Mouse (Mus musculus) heart, embryonic 11.5 days (tissue): Measurements from ENCODE around the gene Kpna2. TPM values are rescaled to one million over a fixed set of nuclear protein-coding genes. Genes with fewer than 3 reads are reported as not detected.
"Not testable (repeated sequence)": the region's sequence is repeated elsewhere in the genome, so short reads cannot be mapped to it uniquely, and the experiment has no call there.

Experiments used
- ATAC-seq: fragments of 200-750 bp; cut with Nextera tagmentation; replicated peaks from 2 replicates; pipeline ENCODE4 v1.8.0; 2017; ENCODE audit warnings: moderate library complexity; ENCODE audit not compliant: insufficient number of reproducible peaks, low FRiP score, low TSS enrichment
- H3K27ac ChIP-seq: fragments of 300-500 bp; sonication (generic); 2 replicates; pipeline ENCODE4 v1.5.1; 2014; ENCODE audit warnings: mild to moderate bottlenecking, low read depth, low read length
- H3K27me3 ChIP-seq: fragments of 300-500 bp; sonication (generic); 2 replicates; pipeline ENCODE4 v1.6.1; 2014; ENCODE audit warnings: mild to moderate bottlenecking, low read length, mixed read lengths; ENCODE audit not compliant: control insufficient read depth, insufficient read depth
- H3K36me3 ChIP-seq: fragments of 300-500 bp; sonication (generic); 2 replicates; pipeline ENCODE4 v1.6.1; 2014; ENCODE audit warnings: mild to moderate bottlenecking, low read length, moderate library complexity, mixed read lengths; ENCODE audit not compliant: control insufficient read depth, insufficient read depth
- H3K4me1 ChIP-seq: fragments of 300-500 bp; sonication (generic); 2 replicates; pipeline ENCODE4 v1.6.1; 2014; ENCODE audit warnings: low read length; ENCODE audit not compliant: control insufficient read depth, insufficient read depth
- H3K4me2 ChIP-seq: fragments of 300-500 bp; sonication (generic); 2 replicates; pipeline ENCODE4 v1.6.1; 2014; ENCODE audit warnings: mild to moderate bottlenecking, moderate library complexity
- H3K4me3 ChIP-seq: fragments of 300-500 bp; sonication (generic); 2 replicates; pipeline ENCODE4 v1.5.1; 2014; ENCODE audit warnings: low read depth, low read length
- H3K9ac ChIP-seq: fragments of 300-500 bp; sonication (generic); 2 replicates; pipeline ENCODE4 v1.6.1; 2014; ENCODE audit warnings: mild to moderate bottlenecking, low read depth, low read length, moderate library complexity
- H3K9me3 ChIP-seq: fragments of 300-500 bp; sonication (generic); replicated peaks from 2 replicates; pipeline ENCODE4 v1.6.1; 2016; ENCODE audit warnings: low read length; ENCODE audit not compliant: control insufficient read depth
- WGBS: fragments of 180-500 bp; shearing (Covaris S2); extraction: QIAGEN DNeasy Blood & Tissue Kit; methylation state at CpG from one replicate; pipeline ENCODE4 v1.1.7; 2014; ENCODE audit not compliant: insufficient replicate concordance; 5-methylcytosine and 5-hydroxymethylcytosine counted together
- polyA plus RNA-seq: library from polyadenylated mRNA; unstranded; fragments of >200 nt; fragmentation: Nextera tagmentation; extraction: Ambion mirVana; gene quantifications from 2 replicates; pipeline ENCODE4 v1.2.1, GENCODE M21; 2014

Kpna2 gene
- polyA plus RNA-seq, 1 experiment from 2014 or later = 342 TPM

DNA sequence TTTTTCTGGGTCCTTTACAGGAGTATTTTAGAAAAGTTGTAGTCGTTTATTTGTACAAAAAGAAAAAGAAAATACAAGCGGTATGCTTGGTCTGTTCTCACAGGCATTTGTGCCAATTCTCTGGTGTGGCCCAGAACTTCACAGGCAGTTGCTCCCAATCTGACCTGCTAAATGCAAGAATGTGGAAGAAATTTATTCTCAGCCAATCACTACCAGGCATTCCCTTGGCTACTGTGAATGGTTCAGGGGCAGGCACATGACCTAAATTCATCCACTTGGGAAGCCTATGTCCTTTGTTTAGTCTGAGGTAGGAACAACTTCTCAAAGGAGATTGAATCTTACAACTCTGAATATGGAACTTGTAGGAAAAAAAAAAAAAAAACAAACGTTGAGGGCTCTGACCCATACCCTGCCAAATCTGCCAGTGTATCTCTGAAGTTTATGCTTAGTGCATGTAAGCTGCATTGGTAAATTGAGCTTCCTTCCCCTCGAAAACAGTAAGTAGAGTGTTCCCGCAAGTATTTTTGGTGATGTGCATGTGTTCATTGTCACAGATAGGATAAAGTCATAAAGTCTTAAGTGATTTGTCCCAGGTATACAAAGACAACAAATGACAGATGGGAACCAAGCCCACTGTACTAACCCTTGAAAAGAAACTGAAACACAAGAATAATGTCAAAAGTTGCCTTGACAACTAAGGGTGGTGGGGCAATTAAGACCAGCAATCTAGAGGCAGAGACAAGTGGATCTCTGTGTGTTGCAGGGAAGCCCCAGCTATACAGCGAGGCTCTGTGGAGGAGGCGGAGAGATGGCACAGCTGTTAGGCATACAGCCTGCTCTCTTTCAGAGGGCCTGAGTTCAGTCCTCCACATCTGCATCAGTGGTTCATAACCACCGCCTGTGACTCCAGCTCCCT is 2.7 kb upstream of the Kpna2 start:
- Histone ChIP-seq H3K4me2 (no peak overlapping the region), H3K27me3 (no peaks in the 10 kb centered on the region), H3K36me3 (no peaks in the 10 kb centered on the region), H3K9ac (no peak overlapping the region), H3K4me3 (no peak overlapping the region), H3K9me3 (no peaks in the 10 kb centered on the region), H3K4me1 (0 out of 2 replicates have a peak, but pooled peaks cover 3% of the 10 kb centered on the region), H3K27ac (no peak overlapping the region)
- 54% methylated on average over 7 of the region's 8 CpGs for WGBS
- no peak for ATAC-seq

DNA sequence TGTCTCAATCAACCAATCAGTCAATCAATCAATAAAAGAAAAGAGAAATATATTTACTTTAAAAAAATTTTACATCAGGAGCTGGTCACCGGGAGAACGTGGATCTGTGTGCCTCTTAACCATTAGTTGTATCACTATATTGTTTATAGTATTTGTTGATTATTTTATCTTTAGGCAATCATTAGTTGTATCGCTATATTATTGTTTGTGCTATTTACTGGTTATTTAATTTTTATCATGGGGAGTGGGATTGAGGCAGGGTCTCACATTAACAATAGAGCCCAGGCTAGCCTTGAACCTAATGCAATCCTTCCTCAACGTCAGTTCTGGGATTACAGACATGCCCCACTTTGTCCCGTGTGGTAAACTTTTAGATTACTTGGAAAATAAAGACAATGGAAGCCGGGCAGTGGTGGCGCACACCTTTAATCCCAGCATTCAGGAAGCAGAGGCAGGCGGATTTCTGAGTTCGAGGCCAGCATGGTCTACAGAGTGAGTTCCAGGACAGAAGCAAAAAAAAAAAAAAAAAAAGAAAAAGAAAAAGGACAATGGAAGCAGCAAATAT is 690 bp upstream of the Kpna2 start:
- Histone ChIP-seq H3K36me3 (peaks cover 6% of the 10 kb centered on the region), H3K27me3 (no peaks in the 10 kb centered on the region), H3K9ac (peak overlapping the region; percentile 72), H3K4me3 (peak overlapping the region; percentile 98), H3K4me1 (0 out of 2 replicates have a peak, but pooled peaks cover 3% of the 10 kb centered on the region), H3K9me3 (no peaks in the 10 kb centered on the region), H3K27ac (peak overlapping the region; percentile 71; the same call in 1 of the 2 replicates), H3K4me2 (peak overlapping the region; percentile 71)
- ATAC-seq = no peak
- WGBS = 74% methylated on average over 9 of the region's 9 CpGs

GRCm38 (mm10) chr11:106998651-106999150 is 640 bp downstream of the Kpna2 start:
- Histone ChIP-seq H3K4me3 (peak overlapping the region; percentile 98), H3K9me3 (no peaks in the 10 kb centered on the region), H3K9ac (peak overlapping the region; percentile 98), H3K27me3 (no peaks in the 10 kb centered on the region), H3K4me2 (peak overlapping the region; percentile 74), H3K27ac (peak overlapping the region; percentile 93), H3K4me1 (peaks cover 11% of the 10 kb centered on the region), H3K36me3 (peaks cover 15% of the 10 kb centered on the region)
- 0% methylated on average over 26 of the region's 26 CpGs for WGBS
- ATAC-seq = peak; percentile 44

- no peak overlapping the region for H3K27ac ChIP-seq
These were observed 1.4 kb downstream of the Kpna2 start for GRCm38 (mm10) chr11:106997976-106998375.

GRCm38 (mm10) chr11:106996492-106996891 is 2.8 kb downstream of the Kpna2 start:
- not testable (repeated sequence) for H3K9ac ChIP-seq, H3K9me3 ChIP-seq, H3K27ac ChIP-seq, H3K4me3 ChIP-seq, H3K27me3 ChIP-seq, ATAC-seq, H3K4me2 ChIP-seq
- peaks cover 17% of the 10 kb centered on the region for H3K36me3 ChIP-seq
- peaks cover 11% of the 10 kb centered on the region for H3K4me1 ChIP-seq
- 86% methylated on average over 7 of the region's 7 CpGs for WGBS

More at GRCm38 (mm10) chr11:106997976-106998375, 1.4 kb downstream of the Kpna2 start:
- no peak for ATAC-seq
- H3K4me2 ChIP-seq = peak overlapping the region; percentile 74
- H3K4me3 ChIP-seq = peak overlapping the region; percentile 98
- peak overlapping the region; percentile 98; the same call in 1 of the 2 replicates for H3K9ac ChIP-seq
- H3K9me3 ChIP-seq = no peaks in the 10 kb centered on the region
- H3K27me3 ChIP-seq = no peaks in the 10 kb centered on the region
- peaks cover 11% of the 10 kb centered on the region for H3K4me1 ChIP-seq
- H3K36me3 ChIP-seq = peaks cover 15% of the 10 kb centered on the region
- WGBS = 18% methylated on average over 5 of the region's 5 CpGs

- 34% methylated on average over 3 of the region's 3 CpGs for WGBS
- no peaks in the 10 kb centered on the region for H3K27me3 ChIP-seq
- ATAC-seq = no peak
- H3K4me3 ChIP-seq = no peak overlapping the region
- H3K4me2 ChIP-seq = 0 out of 2 replicates have a peak overlapping the region, but pooled peaks have one; percentile 4
- H3K36me3 ChIP-seq = peaks cover 31% of the 10 kb centered on the region
- H3K9me3 ChIP-seq = no peaks in the 10 kb centered on the region
- peaks cover 11% of the 10 kb centered on the region for H3K4me1 ChIP-seq
- 0 out of 2 replicates have a peak overlapping the region, but pooled peaks have one; percentile 12 for H3K27ac ChIP-seq
- no peak overlapping the region for H3K9ac ChIP-seq
These were observed 4.9 kb downstream of the Kpna2 start for GRCm38 (mm10) chr11:106994246-106995085.

- Histone ChIP-seq H3K4me1 (no peaks in the 10 kb centered on the region), H3K9me3 (no peaks in the 10 kb centered on the region), H3K9ac (no peak overlapping the region), H3K27ac (no peak overlapping the region), H3K27me3 (no peaks in the 10 kb centered on the region), H3K36me3 (peaks cover 39% of the 10 kb centered on the region), H3K4me2 (no peak overlapping the region), H3K4me3 (no peak overlapping the region)
- ATAC-seq = no peak
- whole genome bisulfite sequencing = 86% methylated on average over 2 of the region's 2 CpGs
These were observed 12.0 kb downstream of the Kpna2 start for GRCm38 (mm10) chr11:106987384-106987783.
